Mouse (Mus musculus): ENCODE results near the gene Syne1. TPM values are rescaled to one million over a fixed set of nuclear protein-coding genes. Genes with fewer than 3 reads are reported as not detected.

Gene Syne1
- total RNA-seq, 2 experiments from 2014 or later: 17.9 to 23.0 TPM

- no peak for DNase-seq (ENCODE audit: low spot score in 2 of 2)
Measured at GRCm38 (mm10) chr10:5075724-5076123, 475.6 kb downstream of the Syne1 start.

- DNase-seq (ENCODE audit: low spot score in 2 of 2): no peak
Measured at GRCm38 (mm10) chr10:5072054-5072453, 479.2 kb downstream of the Syne1 start.

GRCm38 (mm10) chr10:5070941-5071231 lies 480.4 kb downstream of the Syne1 start:
- DNase-seq (ENCODE audit: low spot score in 2 of 2): no peak

- DNase-seq (ENCODE audit: low spot score in 2 of 2): no peak
Measured at GRCm38 (mm10) chr10:5070168-5070940, 480.9 kb downstream of the Syne1 start.

GRCm38 (mm10) chr10:5068676-5069265 lies 482.5 kb downstream of the Syne1 start, which contains the start of gene Gm10097:
Gm10097 (plus strand) TSS chr10:5069192.
- no peak for DNase-seq (ENCODE audit: low spot score in 2 of 2)

GRCm38 (mm10) chr10:5067113-5067512 lies 484.2 kb downstream of the Syne1 start:
- no peak for DNase-seq (ENCODE audit: low spot score in 2 of 2)

GRCm38 (mm10) chr10:5059983-5060382 lies 491.3 kb downstream of the Syne1 start:
- DNase-seq (ENCODE audit: low spot score in 2 of 2): no peak

- DNase-seq (ENCODE audit: low spot score in 2 of 2): no peak
Measured at GRCm38 (mm10) chr10:5058876-5059275, 492.4 kb downstream of the Syne1 start.

GRCm38 (mm10) chr10:5057661-5058060 lies 493.6 kb downstream of the Syne1 start:
- no peak for DNase-seq (ENCODE audit: low spot score in 2 of 2)

- DNase-seq (ENCODE audit: low spot score in 2 of 2): no peak
Measured at GRCm38 (mm10) chr10:5056940-5057339, 494.3 kb downstream of the Syne1 start.

- no peak for DNase-seq (ENCODE audit: low spot score in 2 of 2)
Measured at GRCm38 (mm10) chr10:5056243-5056735, 495.0 kb downstream of the Syne1 start.

- DNase-seq (ENCODE audit: low spot score in 2 of 2): no peak
Measured at GRCm38 (mm10) chr10:5045671-5046070, 505.6 kb downstream of the Syne1 start.

- DNase-seq (ENCODE audit: low spot score in 2 of 2): no peak
Measured at GRCm38 (mm10) chr10:5045213-5045612, 506.1 kb downstream of the Syne1 start.

GRCm38 (mm10) chr10:5044481-5044880 lies 506.8 kb downstream of the Syne1 start:
- DNase-seq (ENCODE audit: low spot score in 2 of 2): no peak

- DNase-seq (ENCODE audit: low spot score in 2 of 2): no peak
Measured at GRCm38 (mm10) chr10:5041254-5041653, 510.0 kb downstream of the Syne1 start.

- DNase-seq (ENCODE audit: low spot score in 2 of 2): no peak
Measured at GRCm38 (mm10) chr10:5032192-5033048, 518.9 kb downstream of the Syne1 start.

- DNase-seq (ENCODE audit: low spot score in 2 of 2): no peak
Measured at GRCm38 (mm10) chr10:5029883-5030282, 521.4 kb downstream of the Syne1 start.

GRCm38 (mm10) chr10:5029161-5029560 lies 522.1 kb downstream of the Syne1 start:
- DNase-seq (ENCODE audit: low spot score in 2 of 2): no peak

- no peak for DNase-seq (ENCODE audit: low spot score in 2 of 2)
Measured at GRCm38 (mm10) chr10:5028301-5028700, 523.0 kb downstream of the Syne1 start.

GRCm38 (mm10) chr10:5027208-5027607 lies 524.1 kb downstream of the Syne1 start:
- no peak for DNase-seq (ENCODE audit: low spot score in 2 of 2)

- DNase-seq (ENCODE audit: low spot score in 2 of 2): no peak
Measured at GRCm38 (mm10) chr10:5025906-5026305, 525.4 kb downstream of the Syne1 start.

- no peak for DNase-seq (ENCODE audit: low spot score in 2 of 2)
Measured at GRCm38 (mm10) chr10:5017148-5017547, 534.1 kb downstream of the Syne1 start.

Data from adrenal gland, adult 18-20 months (tissue).